Mouse (Mus musculus) cerebellum, adult 11-12 months (tissue): ENCODE results near the gene Gm28551.
A peak's percentile ranks its signal among the peaks of the same experiment; 100 is the strongest.
"Not testable (repeated sequence)": the region's sequence is repeated elsewhere in the genome, so short reads cannot be mapped to it uniquely, and the experiment has no call there.

ENCODE experiments used
- DNase-seq: peaks from one replicate; pipeline ENCODE4 v3.0.0; 2022

Gene Gm28551

GRCm38 (mm10) chr1:53352327-53353261 lies at the start of gene Gm28551, which contains the start of the genes Asdurf and Asnsd1:
TSS of gene Gm28551 (minus strand) at chr1:53352667.
TSS of gene Asdurf (minus strand) at chr1:53352619.
TSS of gene Asnsd1 (minus strand) at chr1:53352752.
- DNase-seq = peak; percentile 97

GRCm38 (mm10) chr1:53393936-53394760 lies 41.7 kb upstream of the Gm28551 start:
- DNase-seq = not testable (repeated sequence)

- DNase-seq = no peak
Observed at GRCm38 (mm10) chr1:53388762-53389161, 36.3 kb upstream of the Gm28551 start.

GRCm38 (mm10) chr1:53384085-53384688 lies 31.7 kb upstream of the Gm28551 start:
- no peak for DNase-seq

DNA sequence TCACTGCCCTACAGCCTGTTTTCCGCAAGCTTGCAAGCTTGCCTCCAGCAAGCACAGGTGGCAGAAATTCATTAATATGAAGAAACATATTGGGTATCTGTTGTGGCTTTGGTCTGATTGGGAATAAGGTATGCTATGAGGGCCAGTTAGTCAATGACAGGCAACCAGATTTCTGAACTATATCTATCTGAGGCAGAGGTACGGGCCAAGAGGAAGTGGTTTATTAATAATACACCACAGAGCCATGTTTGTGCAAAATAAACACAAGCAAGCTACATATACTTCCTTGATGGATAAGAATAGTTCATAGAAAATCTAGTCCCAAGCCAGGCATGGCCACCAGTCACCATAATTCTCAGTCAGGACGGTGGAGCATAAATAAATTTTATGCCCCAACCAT lies 25.3 kb upstream of the Gm28551 start:
- DNase-seq = no peak

DNA sequence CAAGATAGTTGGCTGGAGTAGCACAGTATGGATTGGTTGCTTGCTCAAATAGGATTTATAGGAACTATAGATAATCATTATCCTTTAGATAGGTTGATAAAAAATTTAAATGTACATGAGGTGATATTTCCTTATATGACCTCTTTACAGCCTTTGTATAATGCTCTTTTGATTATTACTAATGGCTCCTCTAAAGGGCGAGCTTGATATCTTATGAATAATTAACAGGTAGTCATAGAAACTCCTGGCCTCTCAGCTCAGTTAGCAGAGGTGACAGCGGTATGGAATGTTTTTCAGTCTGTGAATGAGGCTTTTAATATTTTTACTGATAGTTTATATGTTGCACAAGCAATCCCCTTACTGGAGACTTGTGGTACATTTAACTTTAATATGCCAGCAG lies 23.5 kb upstream of the Gm28551 start:
- DNase-seq = not testable (repeated sequence)

- DNase-seq = no peak
Observed at GRCm38 (mm10) chr1:53358988-53359387, 6.5 kb upstream of the Gm28551 start.

DNA sequence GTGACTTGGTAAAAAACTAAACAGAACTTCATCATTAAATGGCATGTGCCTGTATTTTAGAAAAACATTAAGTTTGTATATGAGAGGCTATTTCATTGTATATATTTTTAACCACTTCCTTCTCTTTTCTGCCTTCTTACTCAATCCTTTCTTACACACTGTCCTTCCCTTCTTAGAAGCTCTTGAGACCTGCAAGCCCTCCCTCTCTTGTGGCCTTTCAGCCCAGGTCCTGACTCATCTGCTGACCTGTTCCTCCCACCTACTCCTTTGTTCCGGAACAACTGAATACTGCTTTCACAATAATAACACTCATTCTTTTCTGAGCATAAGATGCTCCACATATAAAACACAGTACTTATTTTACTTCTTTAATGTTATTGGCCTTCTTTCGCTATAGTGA lies 11.4 kb downstream of the Gm28551 start:
- DNase-seq = no peak

- DNase-seq = not testable (repeated sequence)
Observed at GRCm38 (mm10) chr1:53337403-53337802, 15.1 kb downstream of the Gm28551 start.

DNA sequence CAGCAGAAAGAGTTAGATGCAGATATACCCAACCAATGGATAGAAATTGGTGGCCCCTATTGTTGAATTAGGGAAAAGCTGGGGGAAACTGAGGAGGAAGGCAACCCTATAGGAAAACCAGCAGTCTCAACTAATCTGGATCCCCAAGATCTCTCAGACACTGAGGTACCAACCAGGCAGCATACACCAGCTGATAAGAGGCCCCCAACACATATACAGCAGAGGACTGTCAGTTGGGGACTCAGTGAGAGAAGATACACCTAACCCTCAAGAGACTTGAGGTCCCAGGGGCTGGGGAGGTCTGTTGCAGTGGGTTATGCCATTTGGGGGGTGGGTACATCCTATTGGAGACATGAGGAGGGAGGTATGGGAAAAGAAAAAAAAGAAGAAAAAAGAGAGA lies 17.0 kb downstream of the Gm28551 start:
- no peak for DNase-seq

DNA sequence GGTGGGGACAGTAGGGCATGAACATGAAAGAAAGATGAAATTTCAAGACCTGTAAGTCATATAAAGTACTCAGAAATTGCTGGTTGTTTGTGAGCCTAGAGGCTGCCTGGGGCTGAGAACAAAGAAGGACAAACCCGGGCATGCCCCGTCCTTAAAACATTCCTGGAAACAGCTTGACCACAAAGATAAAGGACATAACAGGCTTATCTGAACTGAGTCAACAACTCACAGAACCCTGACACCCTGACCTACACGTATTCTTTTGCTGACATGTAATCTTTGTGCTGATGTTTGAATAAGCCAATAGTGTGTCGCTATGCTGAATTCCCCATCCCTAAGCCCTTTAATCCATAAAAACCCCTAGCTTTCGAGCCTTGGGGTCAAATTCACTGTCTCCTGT lies 18.9 kb downstream of the Gm28551 start:
- not testable (repeated sequence) for DNase-seq

DNA sequence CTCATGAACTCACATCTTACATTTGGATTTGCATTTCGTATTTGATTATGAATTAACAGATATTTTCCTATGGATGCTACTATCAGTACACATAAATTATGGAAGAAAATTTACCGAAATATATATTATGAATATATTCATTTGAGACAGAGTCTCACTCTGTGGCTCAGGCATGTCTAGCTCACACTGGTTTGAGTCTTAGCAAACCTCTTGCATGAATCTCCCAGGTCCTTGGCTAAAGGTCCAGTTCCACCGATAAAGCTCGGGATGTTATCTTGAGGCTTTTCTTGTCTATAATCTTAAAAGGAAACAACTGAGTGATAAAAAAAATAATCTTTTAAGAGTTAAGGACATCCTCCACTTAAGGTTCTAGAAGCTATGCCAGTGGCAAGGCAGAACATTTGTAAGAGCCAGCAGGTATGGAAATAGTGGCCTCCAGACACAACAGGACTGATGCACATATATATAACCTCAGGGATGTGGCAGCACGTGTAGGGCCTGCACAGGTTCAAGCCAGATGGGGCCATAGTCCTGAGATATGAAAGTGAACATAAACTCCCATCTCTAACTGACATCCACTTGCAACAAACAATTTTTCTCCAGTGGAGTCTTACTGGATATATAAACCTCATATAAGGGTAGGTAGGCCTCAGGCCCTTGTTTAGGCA lies 27.5 kb downstream of the Gm28551 start:
- DNase-seq = no peak

GRCm38 (mm10) chr1:53324277-53324676 lies 28.2 kb downstream of the Gm28551 start:
- no peak for DNase-seq

- no peak for DNase-seq
Observed at GRCm38 (mm10) chr1:53323254-53323653, 29.2 kb downstream of the Gm28551 start.

DNA sequence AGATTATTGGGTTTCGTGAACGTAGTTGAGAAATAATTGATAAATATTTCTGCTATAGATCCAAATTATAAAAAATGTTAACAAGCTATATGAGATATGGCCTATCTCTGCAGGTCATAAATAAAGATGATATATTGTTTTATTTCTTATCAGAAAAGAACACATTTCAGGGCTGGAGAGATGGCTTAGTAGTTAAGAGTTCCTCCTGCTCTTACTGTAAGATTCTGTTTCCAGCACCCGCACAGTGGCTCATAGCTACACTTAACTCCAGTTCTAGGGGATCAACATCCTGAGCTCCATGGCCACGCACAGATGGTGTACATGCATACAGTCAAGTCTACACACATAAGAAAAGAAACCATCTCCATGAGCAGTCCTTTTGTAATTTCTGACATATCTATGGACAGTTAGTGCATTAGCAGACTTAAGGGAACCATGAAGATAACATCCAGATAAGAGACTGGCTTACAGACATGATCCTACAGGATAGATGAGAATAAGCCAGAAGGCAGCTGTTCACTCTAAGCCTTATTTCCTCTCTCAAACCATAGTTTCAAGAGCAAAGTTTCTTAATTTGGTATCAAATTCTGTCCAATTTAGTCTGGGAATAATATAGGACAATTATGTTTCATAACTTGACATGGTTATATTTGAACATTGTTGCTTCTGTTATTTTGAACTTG lies 30.7 kb downstream of the Gm28551 start:
- no peak for DNase-seq

- DNase-seq = peak; percentile 85
Observed at GRCm38 (mm10) chr1:53312989-53313967, 39.2 kb downstream of the Gm28551 start, which contains the start of gene Osgepl1. TSS of gene Osgepl1 (plus strand) at chr1:53313624.

- DNase-seq = no peak
Observed at GRCm38 (mm10) chr1:53300506-53300905, 52.0 kb downstream of the Gm28551 start.

- DNase-seq = peak; percentile 96
Observed at GRCm38 (mm10) chr1:53296581-53297383, 55.7 kb downstream of the Gm28551 start, which contains the start of the genes Pms1, Ormdl1 and Gm28778. TSS of gene Pms1 (minus strand) at chr1:53297018. TSS of gene Ormdl1 (plus strand) at chr1:53297095. TSS of gene Gm28778 (plus strand) at chr1:53297111.

GRCm38 (mm10) chr1:53291197-53291596 lies 61.3 kb downstream of the Gm28551 start:
- DNase-seq = no peak
